Mouse (Mus musculus): ENCODE results near the gene Tarbp2.

The Tarbp2 gene

GRCm38 (mm10) chr15:102526111-102527002 is 8.4 kb downstream of the Tarbp2 start:
- DNase-seq (ENCODE audit: extremely low spot score) = no peak

DNA sequence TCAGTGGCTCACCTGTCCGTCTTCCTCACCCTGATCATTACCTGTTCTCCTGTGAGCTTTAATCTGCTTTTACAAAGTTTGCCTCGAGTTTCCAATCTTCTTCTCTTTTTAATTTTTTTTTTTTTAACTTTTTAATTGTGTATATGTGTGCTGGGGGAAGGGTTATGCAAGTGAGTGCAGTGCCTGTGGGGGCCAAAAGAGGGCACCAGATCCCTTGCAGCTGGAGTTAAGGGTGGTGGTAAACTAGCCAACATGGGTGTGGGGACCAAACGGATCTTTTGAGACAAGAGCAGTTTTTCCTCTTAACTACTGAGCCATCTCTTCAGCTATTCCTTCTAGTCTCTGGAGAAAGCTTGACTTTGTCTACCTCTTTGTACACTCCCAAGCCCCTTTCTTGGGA is 9.9 kb downstream of the Tarbp2 start:
- no peak for DNase-seq (ENCODE audit: extremely low spot score)

DNA sequence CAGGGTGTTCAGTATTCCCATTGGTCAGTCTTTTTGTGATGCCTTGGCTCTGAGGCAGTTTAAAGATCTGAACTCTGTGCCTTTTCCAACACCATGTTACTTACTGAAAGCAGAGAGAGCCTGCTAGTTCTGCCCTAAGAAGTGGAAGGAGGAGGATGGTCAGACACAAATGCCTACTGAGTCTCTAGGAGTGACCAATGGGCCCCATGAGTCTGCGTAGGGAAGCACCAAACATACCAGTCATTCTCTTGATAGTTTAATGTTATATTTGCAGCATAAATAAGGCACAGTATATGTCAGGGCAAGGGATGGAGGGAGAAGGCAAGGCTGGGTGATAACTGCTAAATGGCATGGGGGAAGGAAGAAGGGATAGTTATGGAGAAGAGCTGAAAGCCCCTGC is 10.4 kb downstream of the Tarbp2 start:
- no peak for DNase-seq (ENCODE audit: extremely low spot score)

DNA sequence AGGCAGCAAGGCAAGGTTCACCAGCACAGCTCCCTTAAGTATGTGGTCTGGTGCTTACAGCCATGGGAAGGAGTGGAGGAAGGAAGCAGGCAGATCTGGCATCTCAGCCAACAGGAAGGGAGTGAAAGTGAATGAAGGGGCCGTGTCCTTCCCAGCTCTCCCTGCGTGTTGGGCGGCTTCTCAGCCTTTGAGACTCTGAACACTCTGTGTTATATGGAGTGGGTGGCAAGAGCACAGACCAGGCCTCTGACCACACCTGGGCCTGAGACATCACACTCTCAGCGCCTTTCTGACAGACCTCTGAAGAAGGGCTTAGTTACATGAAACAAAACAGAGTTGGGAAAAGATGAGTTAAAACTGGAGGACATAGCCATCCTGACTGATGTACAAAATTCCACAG is 12.6 kb downstream of the Tarbp2 start:
- DNase-seq (ENCODE audit: extremely low spot score) = no peak

- DNase-seq (ENCODE audit: extremely low spot score) = no peak
These were observed 13.6 kb downstream of the Tarbp2 start for GRCm38 (mm10) chr15:102531586-102531985.

DNA sequence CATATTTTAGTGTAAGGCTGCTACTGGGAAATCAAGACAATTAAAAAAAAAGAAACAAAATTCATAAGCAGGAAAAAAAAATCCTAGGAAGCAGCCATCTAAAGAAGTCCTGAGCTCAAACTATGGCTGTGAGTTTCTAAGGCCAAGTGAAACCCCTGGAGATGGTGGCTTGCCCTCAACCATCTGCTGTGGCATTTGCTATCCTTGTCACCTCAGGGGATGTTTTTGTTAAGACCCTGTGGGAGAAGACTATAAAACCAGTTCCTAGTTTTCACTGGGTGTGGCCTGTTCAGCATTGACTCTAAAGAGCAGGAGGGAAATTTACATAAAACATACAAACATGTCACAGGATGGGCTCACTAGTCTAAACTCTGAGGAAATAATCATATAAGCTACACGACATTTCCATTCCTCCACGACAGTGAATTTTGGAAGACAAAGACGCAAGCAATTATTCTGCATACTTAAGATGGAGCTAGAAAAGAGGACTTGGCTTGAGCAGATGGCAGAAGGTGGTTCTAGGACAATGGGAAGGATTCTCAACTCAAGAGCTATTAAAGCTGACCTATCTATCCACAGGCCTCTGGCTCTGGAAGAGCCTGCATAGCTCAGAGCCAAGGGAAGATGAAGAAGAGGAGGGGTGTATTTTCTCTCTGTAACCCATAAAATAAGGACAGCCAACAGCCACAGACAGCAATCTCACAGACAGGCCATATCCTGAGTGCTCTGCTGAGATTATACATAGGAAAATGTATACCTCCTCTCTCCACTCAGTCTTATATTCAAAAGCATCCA is 14.3 kb downstream of the Tarbp2 start:
- no peak for DNase-seq (ENCODE audit: extremely low spot score)

- no peak for DNase-seq (ENCODE audit: extremely low spot score)
These were observed 15.9 kb downstream of the Tarbp2 start for GRCm38 (mm10) chr15:102533926-102534325.

DNA sequence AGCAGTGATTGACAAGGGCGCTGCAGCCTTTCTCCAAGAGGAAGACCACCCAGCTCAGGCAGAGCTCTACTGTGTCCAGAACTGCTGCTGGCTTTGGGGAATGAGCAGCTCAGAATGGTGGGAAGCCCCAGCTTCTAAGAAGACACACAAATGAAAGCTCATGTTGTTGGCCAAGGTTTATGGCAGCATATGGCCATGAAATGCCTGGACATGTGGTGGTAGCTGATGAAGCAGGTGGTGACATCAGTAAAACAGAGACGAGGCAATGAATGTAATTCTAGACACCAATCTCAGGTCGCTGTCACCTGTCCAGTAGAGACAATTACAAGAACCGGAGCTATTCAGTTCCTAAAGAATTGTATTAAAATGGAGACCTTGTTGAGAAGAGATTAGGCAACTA is 26.8 kb downstream of the Tarbp2 start:
- DNase-seq (ENCODE audit: extremely low spot score) = no peak

DNA sequence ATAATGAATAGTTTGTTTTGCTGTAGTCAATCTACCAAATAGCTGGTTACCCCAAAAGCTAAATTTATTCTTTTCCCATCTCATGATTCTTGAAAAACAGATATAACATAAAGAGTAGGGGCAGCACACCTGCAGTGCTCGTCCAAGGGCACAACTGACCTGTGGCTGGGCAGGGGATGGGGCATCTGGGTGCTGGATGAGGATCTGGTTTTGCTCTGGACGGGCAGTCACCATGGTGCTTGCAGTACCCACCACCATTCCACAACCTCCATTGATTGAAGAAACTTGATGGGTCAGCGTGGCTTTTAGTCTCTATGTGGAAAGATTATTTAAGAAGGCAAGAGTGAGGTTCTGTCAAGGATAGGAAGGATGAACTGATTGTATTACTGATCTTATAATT is 28.3 kb downstream of the Tarbp2 start:
- DNase-seq (ENCODE audit: extremely low spot score) = no peak

DNA sequence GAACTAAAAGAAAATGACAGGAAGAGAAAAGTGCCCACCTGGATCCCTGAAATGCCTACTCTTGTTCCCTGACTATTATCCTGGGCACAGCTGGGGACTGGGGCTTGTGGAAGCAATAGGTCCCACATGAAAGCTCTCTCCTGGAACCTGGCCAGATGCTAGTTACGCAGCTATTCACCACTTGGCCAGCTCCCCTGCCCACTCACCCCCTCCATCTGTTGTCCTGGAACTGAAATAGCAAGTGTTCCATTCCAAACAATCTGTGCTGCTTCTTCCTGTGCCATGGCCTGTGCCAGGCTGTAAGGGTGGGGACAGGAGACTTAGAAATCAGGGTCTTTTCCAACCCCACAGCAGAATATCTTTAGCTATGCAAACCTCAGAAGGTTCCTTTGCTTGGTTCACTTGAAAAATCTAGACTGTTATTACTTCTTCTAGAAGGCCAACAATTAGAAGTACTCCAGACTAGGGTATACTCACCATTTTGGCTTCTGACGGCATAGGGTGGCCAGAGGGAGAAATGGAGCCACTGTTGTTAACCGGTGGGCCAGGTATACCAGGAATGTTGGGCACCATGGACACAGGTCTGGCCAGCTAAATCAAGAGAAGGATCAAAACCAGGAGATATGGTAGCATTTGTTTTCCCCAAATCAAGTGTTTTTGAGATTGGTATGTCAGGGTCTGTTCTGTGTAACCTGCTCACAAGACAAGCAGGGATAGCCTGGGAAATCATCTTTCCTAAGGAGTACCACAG is 28.9 kb downstream of the Tarbp2 start:
- no peak for DNase-seq (ENCODE audit: extremely low spot score)

- DNase-seq (ENCODE audit: extremely low spot score) = no peak
These were observed 29.5 kb downstream of the Tarbp2 start for GRCm38 (mm10) chr15:102547478-102547877.

DNA sequence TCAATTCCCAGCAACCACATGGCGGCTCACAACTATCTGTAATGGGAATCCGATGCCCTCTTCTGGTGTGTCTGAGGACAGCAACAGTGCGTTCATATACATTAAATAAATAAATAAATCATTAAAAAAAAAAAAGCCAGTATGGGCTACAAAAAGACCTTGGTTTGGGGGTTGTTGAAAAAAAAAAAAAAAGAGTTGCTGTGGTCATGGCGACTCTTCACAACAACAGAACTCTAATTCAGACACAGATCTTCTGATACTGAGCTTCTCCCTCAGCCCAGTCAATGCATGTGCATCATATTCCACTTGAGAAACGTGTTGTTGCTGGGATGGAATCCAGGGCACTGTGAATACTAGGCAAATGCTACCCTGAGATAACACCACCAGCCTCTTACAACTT is 34.6 kb downstream of the Tarbp2 start:
- DNase-seq (ENCODE audit: extremely low spot score) = no peak

- DNase-seq (ENCODE audit: extremely low spot score) = no peak
These were observed 37.6 kb downstream of the Tarbp2 start for GRCm38 (mm10) chr15:102555581-102555980.

DNA sequence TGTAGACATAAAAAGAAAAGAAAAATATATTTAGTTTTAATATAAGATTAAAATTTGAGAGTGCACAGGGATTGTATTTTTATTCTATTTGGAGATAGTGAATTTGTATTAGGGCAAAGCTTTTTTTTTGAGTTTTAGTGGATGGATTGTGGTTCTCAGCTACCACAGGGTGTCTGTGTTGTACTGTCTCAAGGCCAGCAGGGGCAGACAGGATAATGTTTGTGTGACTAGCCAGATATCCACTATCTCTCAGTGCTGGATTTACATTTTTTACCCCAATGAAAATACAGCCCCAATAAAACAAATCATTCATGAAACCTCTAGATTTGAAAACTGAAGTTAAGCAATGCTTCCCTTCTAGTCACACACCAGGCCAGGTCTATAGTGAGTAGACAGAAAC is 39.6 kb downstream of the Tarbp2 start:
- DNase-seq (ENCODE audit: extremely low spot score) = no peak

GRCm38 (mm10) chr15:102562491-102562890 is 44.5 kb downstream of the Tarbp2 start:
- DNase-seq (ENCODE audit: extremely low spot score) = no peak

- DNase-seq (ENCODE audit: extremely low spot score) = no peak
These were observed 45.1 kb downstream of the Tarbp2 start for GRCm38 (mm10) chr15:102563061-102563460.

- DNase-seq (ENCODE audit: extremely low spot score) = no peak
These were observed 45.7 kb downstream of the Tarbp2 start for GRCm38 (mm10) chr15:102563681-102564080.

GRCm38 (mm10) chr15:102567849-102568248 is 49.9 kb downstream of the Tarbp2 start:
- no peak for DNase-seq (ENCODE audit: extremely low spot score)

DNA sequence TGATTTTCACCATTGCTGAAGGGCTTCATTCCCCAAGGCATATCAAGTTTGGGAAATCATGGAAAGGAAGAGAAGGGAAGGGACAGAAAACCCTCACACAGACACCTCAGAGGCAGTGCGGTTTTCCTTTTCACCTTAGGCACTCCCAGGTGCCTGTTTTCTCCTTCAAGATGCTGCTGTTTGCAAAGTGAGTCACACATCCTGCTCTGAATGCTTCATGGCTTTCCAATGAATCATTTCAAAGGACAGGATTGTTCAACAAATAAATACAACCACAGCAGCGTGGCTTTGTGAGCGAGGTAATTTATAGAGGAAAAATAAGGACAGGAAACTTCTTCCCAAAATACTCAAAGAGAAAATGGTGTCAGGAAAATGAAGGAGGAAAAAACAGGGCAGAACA is 54.1 kb downstream of the Tarbp2 start:
- no peak for DNase-seq (ENCODE audit: extremely low spot score)
